Mouse (Mus musculus) left cerebral cortex, adult 8-10 months (tissue): Measurements from ENCODE around the gene Slc22a17. TPM values are rescaled to one million over a fixed set of nuclear protein-coding genes. Genes with fewer than 3 reads are reported as not detected.
A peak's percentile ranks its signal among the peaks of the same experiment; 100 is the strongest.
"Not testable (repeated sequence)": the region's sequence is repeated elsewhere in the genome, so short reads cannot be mapped to it uniquely, and the experiment has no call there.

Source experiments
- DNase-seq, 2 experiments: peaks; one replicate each; pipeline ENCODE4 v3.0.0; 2022; ENCODE audit warnings: low spot score in 2 of 2
- total RNA-seq, 4 experiments: library from RNA; stranded (reverse); gene quantifications; 2 replicates each; pipeline ENCODE4 v1.2.4; 2022

Slc22a17 gene
- total RNA-seq, result 100 to 1,000 TPM; 565 to 622 (median 604) TPM

GRCm38 (mm10) chr14:54912886-54913285 lies at the start of gene Slc22a17:
Gene Slc22a17 (minus strand): TSS chr14:54913132.
- DNase-seq, result peak; percentile 74 to 76

GRCm38 (mm10) chr14:54962714-54963113 lies 49.8 kb upstream of the Slc22a17 start:
- DNase-seq, result no peak

GRCm38 (mm10) chr14:54961487-54961886 lies 48.6 kb upstream of the Slc22a17 start:
- DNase-seq, result no peak

- peak in 1 of 2 experiments; percentile 43 for DNase-seq
Observed at GRCm38 (mm10) chr14:54960769-54961168, 47.8 kb upstream of the Slc22a17 start.

- not testable (repeated sequence) for DNase-seq
Observed at GRCm38 (mm10) chr14:54959853-54960613, 47.1 kb upstream of the Slc22a17 start.

- no peak for DNase-seq
Observed at GRCm38 (mm10) chr14:54959197-54959596, 46.3 kb upstream of the Slc22a17 start.

GRCm38 (mm10) chr14:54958503-54958902 lies 45.6 kb upstream of the Slc22a17 start:
- no peak for DNase-seq

GRCm38 (mm10) chr14:54956533-54956932 lies 43.6 kb upstream of the Slc22a17 start:
- DNase-seq, result no peak

- no peak for DNase-seq
Observed at GRCm38 (mm10) chr14:54955481-54955880, 42.5 kb upstream of the Slc22a17 start.

GRCm38 (mm10) chr14:54954474-54954873 lies 41.5 kb upstream of the Slc22a17 start:
- no peak for DNase-seq

GRCm38 (mm10) chr14:54953664-54954206 lies 40.8 kb upstream of the Slc22a17 start:
- no peak for DNase-seq

GRCm38 (mm10) chr14:54951587-54951986 lies 38.7 kb upstream of the Slc22a17 start:
- DNase-seq, result no peak

GRCm38 (mm10) chr14:54950493-54950892 lies 37.6 kb upstream of the Slc22a17 start:
- DNase-seq, result no peak

- DNase-seq, result no peak
Observed at GRCm38 (mm10) chr14:54948781-54949180, 35.8 kb upstream of the Slc22a17 start.

GRCm38 (mm10) chr14:54947008-54947407 lies 34.1 kb upstream of the Slc22a17 start:
- DNase-seq, result not testable (repeated sequence)

GRCm38 (mm10) chr14:54945975-54946704 lies 33.2 kb upstream of the Slc22a17 start:
- DNase-seq, result no peak

- no peak for DNase-seq
Observed at GRCm38 (mm10) chr14:54944939-54945338, 32.0 kb upstream of the Slc22a17 start.

GRCm38 (mm10) chr14:54943971-54944370 lies 31.0 kb upstream of the Slc22a17 start:
- DNase-seq, result no peak

GRCm38 (mm10) chr14:54942479-54942878 lies 29.5 kb upstream of the Slc22a17 start:
- no peak for DNase-seq

- DNase-seq, result no peak
Observed at GRCm38 (mm10) chr14:54941024-54941978, 28.4 kb upstream of the Slc22a17 start.

GRCm38 (mm10) chr14:54940176-54940530 lies 27.2 kb upstream of the Slc22a17 start:
- DNase-seq, result no peak
